Mouse (Mus musculus) kidney, postnatal 0 days (tissue): ENCODE measurements at regions not wholly inside any gene's neighbourhood (a gene's known extent, or its start where the extent isn't known, plus 50 kb on each side); places are given as distances from the start of the nearest gene placed in this dataset.

Source experiments
- ATAC-seq: fragments of 200-750 bp; cut with Nextera tagmentation; replicated peaks from 2 replicates; pipeline ENCODE4 v1.8.0; 2017; ENCODE audit warnings: low read depth, moderate number of reproducible peaks, moderate TSS enrichment, moderate library complexity; ENCODE audit not compliant: low FRiP score
- DNase-seq: peaks from one replicate; pipeline ENCODE4 v3.0.0-alpha.2; 2016; ENCODE audit warnings: low spot score
- H3K27ac ChIP-seq: fragments of 300-500 bp; sonication (generic); 2 replicates; pipeline ENCODE4 v1.5.1; 2014; ENCODE audit warnings: mild to moderate bottlenecking
- H3K27me3 ChIP-seq: fragments of 300-500 bp; sonication (generic); 2 replicates; pipeline ENCODE4 v1.6.1; 2014; ENCODE audit warnings: low read length, mixed read lengths; ENCODE audit not compliant: insufficient read depth
- H3K36me3 ChIP-seq: fragments of 300-500 bp; sonication (generic); 2 replicates; pipeline ENCODE4 v1.6.1; 2014; ENCODE audit warnings: low read length, mixed read lengths; ENCODE audit not compliant: insufficient read depth
- H3K4me1 ChIP-seq: fragments of 300-500 bp; sonication (generic); replicated peaks from 2 replicates; pipeline ENCODE4 v1.6.1; 2014; ENCODE audit warnings: antibody characterized with exemption, low read length, mixed read lengths; ENCODE audit not compliant: insufficient read depth
- H3K4me2 ChIP-seq: fragments of 300-500 bp; sonication (generic); 2 replicates; pipeline ENCODE4 v1.6.1; 2014; ENCODE audit warnings: mild to moderate bottlenecking, low read length, moderate library complexity, mixed read lengths
- H3K4me3 ChIP-seq: fragments of 300-500 bp; sonication (generic); replicated peaks from 2 replicates; pipeline ENCODE4 v1.5.1; 2014; ENCODE audit warnings: low read depth, low read length
- H3K9ac ChIP-seq: fragments of 300-500 bp; sonication (generic); 2 replicates; pipeline ENCODE4 v1.6.1; 2014; ENCODE audit warnings: low read depth, low read length
- H3K9me3 ChIP-seq: fragments of 300-500 bp; sonication (generic); replicated peaks from 2 replicates; pipeline ENCODE4 v1.6.1; 2016; ENCODE audit warnings: low read length, inconsistent platforms, mixed read lengths
- CTCF ChIP-seq: IDR thresholded peaks from 2 replicates; pipeline ENCODE4 v1.5.1; 2016; ENCODE audit warnings: antibody characterized with exemption, low read depth, mild to moderate bottlenecking, moderate library complexity
- WGBS: fragments of 180-500 bp; shearing (Covaris S2); extraction: QIAGEN DNeasy Blood & Tissue Kit; methylation state at CpG from one replicate; pipeline ENCODE4 v1.1.7; 2014; 5-methylcytosine and 5-hydroxymethylcytosine counted together

GRCm38 (mm10) chr9:52280556-52280955, 112.2 kb upstream of the Zc3h12c start:
- H3K9ac ChIP-seq = no peak overlapping the region
- no peaks in the 10 kb centered on the region for H3K4me1 ChIP-seq
- no peak overlapping the region for H3K4me2 ChIP-seq
- no peak overlapping the region for H3K27ac ChIP-seq
- H3K27me3 ChIP-seq = no peaks in the 10 kb centered on the region
- H3K9me3 ChIP-seq = no peaks in the 10 kb centered on the region
- DNase-seq (no peak), ATAC-seq (no peak)
- H3K4me3 ChIP-seq = no peak overlapping the region
- H3K36me3 ChIP-seq = no peaks in the 10 kb centered on the region
- 93% methylated on average over 3 of the region's 3 CpGs for WGBS
- no peak for TF ChIP-seq CTCF

- no peak for DNase-seq
- TF ChIP-seq CTCF = no peak
- WGBS = 58% methylated on average over 3 of the region's 3 CpGs
Measured at GRCm38 (mm10) chr9:52278701-52279023, 110.3 kb upstream of the Zc3h12c start.

GRCm38 (mm10) chr9:52277954-52278700, 109.8 kb upstream of the Zc3h12c start:
- no peaks in the 10 kb centered on the region for H3K27me3 ChIP-seq

More at GRCm38 (mm10) chr9:52278701-52279023, 110.3 kb upstream of the Zc3h12c start:
- ATAC-seq = no peak
- Histone ChIP-seq H3K4me3 (no peak overlapping the region), H3K4me2 (no peak overlapping the region), H3K9ac (no peak overlapping the region), H3K27ac (no peak overlapping the region), H3K27me3 (no peaks in the 10 kb centered on the region), H3K36me3 (no peaks in the 10 kb centered on the region), H3K9me3 (no peaks in the 10 kb centered on the region), H3K4me1 (no peaks in the 10 kb centered on the region)

GRCm38 (mm10) chr9:52273994-52274393, 105.6 kb upstream of the Zc3h12c start:
- H3K4me2 ChIP-seq = no peak overlapping the region
- H3K27ac ChIP-seq = no peak overlapping the region
- DNase-seq = no peak
- H3K9me3 ChIP-seq = no peaks in the 10 kb centered on the region
- ATAC-seq = no peak
- WGBS = 76% methylated on average over 3 of the region's 3 CpGs
- H3K4me3 ChIP-seq = no peak overlapping the region
- no peak for TF ChIP-seq CTCF
- no peak overlapping the region for H3K9ac ChIP-seq
- H3K27me3 ChIP-seq = no peaks in the 10 kb centered on the region
- no peaks in the 10 kb centered on the region for H3K36me3 ChIP-seq
- no peaks in the 10 kb centered on the region for H3K4me1 ChIP-seq

More at GRCm38 (mm10) chr9:52277954-52278700, 109.8 kb upstream of the Zc3h12c start:
- no peak overlapping the region for H3K9ac ChIP-seq
- H3K4me3 ChIP-seq = no peak overlapping the region
- no peak for TF ChIP-seq CTCF
- no peak overlapping the region for H3K27ac ChIP-seq
- no peak overlapping the region for H3K4me2 ChIP-seq
- H3K36me3 ChIP-seq = no peaks in the 10 kb centered on the region
- DNase-seq (no peak), ATAC-seq (no peak)
- no peaks in the 10 kb centered on the region for H3K9me3 ChIP-seq
- H3K4me1 ChIP-seq = no peaks in the 10 kb centered on the region
- 37% methylated on average over 14 of the region's 14 CpGs for WGBS

- H3K36me3 ChIP-seq = no peaks in the 10 kb centered on the region
- 85% methylated on average over 2 of the region's 2 CpGs for WGBS
- no peak overlapping the region for H3K9ac ChIP-seq
- no peaks in the 10 kb centered on the region for H3K27me3 ChIP-seq
- H3K9me3 ChIP-seq = no peaks in the 10 kb centered on the region
- H3K27ac ChIP-seq = no peak overlapping the region
- DNase-seq = no peak
- H3K4me1 ChIP-seq = no peaks in the 10 kb centered on the region
- ATAC-seq = no peak
- TF ChIP-seq CTCF = no peak
- H3K4me2 ChIP-seq = no peak overlapping the region
- no peak overlapping the region for H3K4me3 ChIP-seq
Measured at GRCm38 (mm10) chr9:52272668-52273067, 104.3 kb upstream of the Zc3h12c start.

- Histone ChIP-seq H3K9me3 (no peaks in the 10 kb centered on the region), H3K9ac (no peak overlapping the region), H3K27ac (no peak overlapping the region), H3K27me3 (no peaks in the 10 kb centered on the region), H3K4me3 (no peak overlapping the region), H3K36me3 (no peaks in the 10 kb centered on the region), H3K4me1 (no peaks in the 10 kb centered on the region), H3K4me2 (no peak overlapping the region)
- WGBS = 81% methylated on average over 7 of the region's 7 CpGs
- ATAC-seq (no peak), DNase-seq (no peak)
- TF ChIP-seq CTCF = no peak
Measured at GRCm38 (mm10) chr9:52271345-52272116, 103.2 kb upstream of the Zc3h12c start.
